Mouse (Mus musculus): ENCODE data around the gene Tmem168. TPM values are rescaled to one million over a fixed set of nuclear protein-coding genes. Genes with fewer than 3 reads are reported as not detected.

Gene Tmem168
- 33.1 and 36.5 TPM in 2 replicates for polyA plus RNA-seq (2015; fragmentation: Nextera tagmentation; extraction: Ambion mirVana)

DNA sequence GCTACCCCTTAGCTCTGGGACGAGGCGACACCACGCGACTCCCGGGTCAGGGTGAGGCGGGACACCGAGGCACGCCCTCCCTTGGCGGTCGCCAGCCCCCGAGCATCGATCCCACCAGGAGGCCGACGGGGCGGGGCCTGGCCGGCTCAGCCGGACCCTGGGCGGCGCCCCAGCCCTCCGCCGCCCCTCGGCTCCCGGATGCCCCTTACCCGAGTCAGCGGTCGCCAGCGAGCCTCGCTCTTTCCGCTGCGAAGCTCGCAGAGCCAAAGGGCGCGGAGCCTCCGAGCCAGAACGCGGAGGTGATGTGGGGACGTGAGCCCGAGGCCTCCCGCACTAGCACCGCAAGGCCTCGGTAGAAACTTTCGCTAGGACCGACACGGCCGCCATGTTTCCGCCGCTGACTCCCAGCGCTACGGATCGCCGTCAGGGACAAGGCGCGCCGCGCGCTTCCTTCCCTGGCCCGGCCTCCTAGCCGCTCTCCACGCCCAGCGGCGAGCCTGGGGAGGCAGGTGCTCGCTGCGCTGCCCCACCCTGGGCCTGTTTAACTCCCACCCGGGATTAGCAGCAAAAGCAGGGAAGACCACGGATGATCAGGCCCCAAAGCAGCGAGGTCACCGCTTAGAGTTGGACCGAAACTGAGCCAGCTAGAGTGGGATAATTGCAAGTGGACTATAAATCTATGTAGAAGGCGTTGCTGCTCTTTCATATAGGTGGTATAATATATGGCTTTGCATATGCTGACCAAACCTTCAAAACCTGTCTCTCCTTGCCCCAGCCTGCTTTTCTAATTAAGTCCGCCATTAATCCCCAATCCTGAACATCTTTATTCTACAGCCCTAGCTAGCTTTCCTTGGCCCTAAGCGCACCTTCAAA, at the start of gene Tmem168:
TSS of gene Tmem168 (minus strand) at position 480 of the 873 bp plus-strand sequence.
- WGBS = 2% methylated on average over 64 of the region's 71 CpGs
- Histone ChIP-seq H3K9ac (ENCODE audit: low read depth, low read length) (peak within 1 kb of the TSS; percentile 96), H3K27ac (peak within 1 kb of the TSS; percentile 98), H3K36me3 (ENCODE audit: insufficient read depth, low read length) (no peaks in the 10 kb centered on the region), H3K4me1 (replicated peaks; ENCODE audit: insufficient read depth, low read length) (0 out of 2 replicates have a peak, but pooled peaks cover 9% of the 10 kb centered on the region), H3K9me3 (replicated peaks; ENCODE audit: low read length) (no peaks in the 10 kb centered on the region), H3K4me3 (replicated peaks; ENCODE audit: low read depth, low read length) (peak within 1 kb of the TSS; percentile 92), H3K27me3 (ENCODE audit: insufficient read depth, low read length) (no peaks in the 10 kb centered on the region), H3K4me2 (ENCODE audit: low read length) (peak within 1 kb of the TSS; percentile 80)
- DNase-seq (ENCODE audit: low spot score) (peak; percentile 88), ATAC-seq (replicated peaks; ENCODE audit: low FRiP score, low read depth) (peak; percentile 98)
- no peak for TF ChIP-seq CTCF (IDR thresholded peaks at IDR 0.05; ENCODE audit: low read depth)

DNA sequence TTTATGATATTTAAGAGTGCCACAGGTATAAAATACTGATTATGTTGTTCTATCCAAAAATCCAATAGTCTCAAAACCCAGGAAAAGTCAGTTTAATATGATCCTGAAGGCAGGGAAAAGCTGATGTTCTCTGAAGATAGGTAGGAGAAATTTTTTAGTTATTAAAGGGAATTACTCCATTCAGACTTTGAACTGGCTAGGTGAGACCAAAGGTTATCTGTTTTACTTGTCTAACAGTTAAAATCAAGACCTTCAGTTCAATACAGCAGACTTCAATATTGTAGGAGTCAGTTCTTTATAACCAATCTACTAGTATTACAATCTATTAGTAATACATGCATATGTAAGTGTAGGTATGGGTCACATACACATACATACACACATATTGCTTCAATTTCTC, 46.2 kb upstream of the Tmem168 start:
- H3K4me3 ChIP-seq (replicated peaks; ENCODE audit: low read depth, low read length) = no peak overlapping the region

DNA sequence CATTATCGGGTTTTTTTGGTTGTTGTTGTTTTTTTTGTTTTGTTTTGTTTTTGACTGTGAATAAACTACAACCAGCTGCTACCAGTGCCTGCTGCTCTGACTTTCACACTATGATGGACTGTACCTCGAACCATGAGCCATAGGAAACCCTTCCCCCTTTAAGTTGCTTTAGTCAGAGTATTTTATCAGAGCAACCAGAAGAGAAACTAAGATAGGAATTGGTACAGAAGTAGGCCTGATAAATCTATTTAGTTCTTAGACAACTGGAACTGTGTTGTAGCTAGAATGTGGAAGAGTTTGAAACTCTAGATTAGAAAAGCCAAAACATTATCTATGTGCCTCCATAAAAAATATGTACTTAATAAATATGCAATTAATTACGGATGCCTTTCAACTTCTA, 44.4 kb upstream of the Tmem168 start:
- DNase-seq (ENCODE audit: low spot score) = no peak
- H3K27me3 ChIP-seq (ENCODE audit: insufficient read depth, low read length) = no peaks in the 10 kb centered on the region
- TF ChIP-seq CTCF (IDR thresholded peaks at IDR 0.05; ENCODE audit: low read depth) = no peak
- H3K9ac ChIP-seq (ENCODE audit: low read depth, low read length) = no peak overlapping the region
- no peak overlapping the region for H3K4me3 ChIP-seq (replicated peaks; ENCODE audit: low read depth, low read length)
- no peak overlapping the region for H3K4me2 ChIP-seq (ENCODE audit: low read length)
- WGBS = 96% methylated on average over 3 of the region's 3 CpGs
- no peak overlapping the region for H3K27ac ChIP-seq
- no peaks in the 10 kb centered on the region for H3K4me1 ChIP-seq (replicated peaks; ENCODE audit: insufficient read depth, low read length)
- H3K9me3 ChIP-seq (replicated peaks; ENCODE audit: low read length) = no peaks in the 10 kb centered on the region
- no peak for ATAC-seq (replicated peaks; ENCODE audit: low FRiP score, low read depth)
- H3K36me3 ChIP-seq (ENCODE audit: insufficient read depth, low read length) = peaks cover 7% of the 10 kb centered on the region

More for the DNA sequence above, 46.2 kb upstream of the Tmem168 start:
- Histone ChIP-seq H3K36me3 (ENCODE audit: insufficient read depth, low read length) (peaks cover 4% of the 10 kb centered on the region), H3K4me2 (ENCODE audit: low read length) (no peak overlapping the region), H3K27ac (no peak overlapping the region), H3K9ac (ENCODE audit: low read depth, low read length) (no peak overlapping the region), H3K4me1 (replicated peaks; ENCODE audit: insufficient read depth, low read length) (no peaks in the 10 kb centered on the region), H3K9me3 (replicated peaks; ENCODE audit: low read length) (no peaks in the 10 kb centered on the region), H3K27me3 (ENCODE audit: insufficient read depth, low read length) (no peaks in the 10 kb centered on the region)
- no peak for TF ChIP-seq CTCF (IDR thresholded peaks at IDR 0.05; ENCODE audit: low read depth)
- ATAC-seq (replicated peaks; ENCODE audit: low FRiP score, low read depth) (no peak), DNase-seq (ENCODE audit: low spot score) (no peak)

GRCm38 (mm10) chr6:13650854-13651253, 43.0 kb upstream of the Tmem168 start:
- 99% methylated on average over 3 of the region's 3 CpGs for WGBS
- TF ChIP-seq CTCF (IDR thresholded peaks at IDR 0.05; ENCODE audit: low read depth) = no peak
- Histone ChIP-seq H3K36me3 (ENCODE audit: insufficient read depth, low read length) (peaks cover 7% of the 10 kb centered on the region), H3K4me1 (replicated peaks; ENCODE audit: insufficient read depth, low read length) (no peaks in the 10 kb centered on the region), H3K9me3 (replicated peaks; ENCODE audit: low read length) (no peaks in the 10 kb centered on the region), H3K9ac (ENCODE audit: low read depth, low read length) (no peak overlapping the region), H3K4me2 (ENCODE audit: low read length) (no peak overlapping the region), H3K27me3 (ENCODE audit: insufficient read depth, low read length) (no peaks in the 10 kb centered on the region), H3K4me3 (replicated peaks; ENCODE audit: low read depth, low read length) (no peak overlapping the region), H3K27ac (no peak overlapping the region)
- DNase-seq (ENCODE audit: low spot score) = no peak
- no peak for ATAC-seq (replicated peaks; ENCODE audit: low FRiP score, low read depth)

- ATAC-seq (replicated peaks; ENCODE audit: low FRiP score, low read depth) = no peak
- Histone ChIP-seq H3K27me3 (ENCODE audit: insufficient read depth, low read length) (no peaks in the 10 kb centered on the region), H3K27ac (no peak overlapping the region)
Observed at GRCm38 (mm10) chr6:13648305-13648704, 40.4 kb upstream of the Tmem168 start.

DNA sequence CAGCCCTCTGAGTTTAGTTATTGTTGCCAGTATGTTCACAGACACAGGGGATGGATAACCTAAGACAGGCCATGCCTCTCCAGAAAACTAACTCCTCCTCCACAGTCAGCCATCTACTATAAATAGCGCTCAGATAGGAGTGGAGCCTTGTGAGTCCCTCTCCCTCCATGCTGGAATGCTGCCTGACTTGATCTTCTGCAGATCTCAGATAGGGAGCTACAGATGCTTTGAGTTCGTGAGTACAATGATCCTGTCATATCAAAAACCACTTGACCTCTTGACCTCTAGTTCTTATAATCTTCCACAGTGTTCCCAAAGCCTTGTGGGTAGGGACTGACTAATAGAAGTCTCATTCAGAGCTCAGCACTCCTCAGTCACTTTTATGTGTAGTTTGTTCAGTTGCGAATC, 28.7 kb upstream of the Tmem168 start:
- Histone ChIP-seq H3K4me3 (replicated peaks; ENCODE audit: low read depth, low read length) (no peak overlapping the region), H3K9me3 (replicated peaks; ENCODE audit: low read length) (no peaks in the 10 kb centered on the region), H3K27ac (no peak overlapping the region), H3K4me1 (replicated peaks; ENCODE audit: insufficient read depth, low read length) (no peaks in the 10 kb centered on the region), H3K4me2 (ENCODE audit: low read length) (no peak overlapping the region), H3K36me3 (ENCODE audit: insufficient read depth, low read length) (peaks cover 12% of the 10 kb centered on the region; the same call in 1 of the 2 replicates), H3K9ac (ENCODE audit: low read depth, low read length) (no peak overlapping the region), H3K27me3 (ENCODE audit: insufficient read depth, low read length) (no peaks in the 10 kb centered on the region)
- 73% methylated on average over 3 of the region's 3 CpGs for WGBS
- DNase-seq (ENCODE audit: low spot score) = peak; percentile 15
- no peak for TF ChIP-seq CTCF (IDR thresholded peaks at IDR 0.05; ENCODE audit: low read depth)
- no peak for ATAC-seq (replicated peaks; ENCODE audit: low FRiP score, low read depth)

More at GRCm38 (mm10) chr6:13648305-13648704, 40.4 kb upstream of the Tmem168 start:
- Histone ChIP-seq H3K9ac (ENCODE audit: low read depth, low read length) (no peak overlapping the region), H3K4me3 (replicated peaks; ENCODE audit: low read depth, low read length) (no peak overlapping the region), H3K9me3 (replicated peaks; ENCODE audit: low read length) (no peaks in the 10 kb centered on the region), H3K4me1 (replicated peaks; ENCODE audit: insufficient read depth, low read length) (no peaks in the 10 kb centered on the region), H3K36me3 (ENCODE audit: insufficient read depth, low read length) (peaks cover 7% of the 10 kb centered on the region), H3K4me2 (ENCODE audit: low read length) (no peak overlapping the region)
- TF ChIP-seq CTCF (IDR thresholded peaks at IDR 0.05; ENCODE audit: low read depth) = no peak
- no peak for DNase-seq (ENCODE audit: low spot score)

Measured in kidney, postnatal 0 days (tissue).